Mouse (Mus musculus) inflammation-experienced regulatory T-cells, adult 6 months (primary cell): Measurements from ENCODE around the gene Tubd1. TPM values are rescaled to one million over a fixed set of nuclear protein-coding genes. Genes with fewer than 3 reads are reported as not detected.

Experiments
- ATAC-seq: one replicate; pipeline ENCODE4 v1.8.0; 2017
- polyA plus RNA-seq, 3 experiments: library from polyadenylated mRNA; unstranded; fragments of 100-300 nt; shearing (Covaris generic); gene quantifications; one replicate each; pipeline ENCODE4 v1.2.1; 2017

Tubd1 gene
- polyA plus RNA-seq, 3 experiments from 2014 or later = 4.8 to 8.2 (median 5.6) TPM

- peak; percentile 74 for ATAC-seq
These were observed 23.6 kb downstream of the Tubd1 start for GRCm38 (mm10) chr11:86568425-86568824.

- ATAC-seq = no peak
These were observed 25.5 kb downstream of the Tubd1 start for GRCm38 (mm10) chr11:86570261-86570746.

- ATAC-seq = no peak
These were observed 26.5 kb downstream of the Tubd1 start for GRCm38 (mm10) chr11:86571047-86571855.

- ATAC-seq = no peak
These were observed 27.1 kb downstream of the Tubd1 start for GRCm38 (mm10) chr11:86571871-86572270.

GRCm38 (mm10) chr11:86572623-86573022, 27.8 kb downstream of the Tubd1 start:
- ATAC-seq = no peak

GRCm38 (mm10) chr11:86573646-86574231, 28.9 kb downstream of the Tubd1 start:
- ATAC-seq = peak; percentile 49

GRCm38 (mm10) chr11:86574408-86574807, 29.6 kb downstream of the Tubd1 start:
- ATAC-seq = no peak

GRCm38 (mm10) chr11:86575632-86576378, 31.0 kb downstream of the Tubd1 start:
- ATAC-seq = no peak

- peak; percentile 38 for ATAC-seq
These were observed 32.4 kb downstream of the Tubd1 start for GRCm38 (mm10) chr11:86577231-86577630.

- ATAC-seq = no peak
These were observed 33.5 kb downstream of the Tubd1 start for GRCm38 (mm10) chr11:86578106-86578808.

- ATAC-seq = peak; percentile 31
These were observed 34.3 kb downstream of the Tubd1 start for GRCm38 (mm10) chr11:86578809-86579730.

- no peak for ATAC-seq
These were observed 35.0 kb downstream of the Tubd1 start for GRCm38 (mm10) chr11:86579731-86580318.

- no peak for ATAC-seq
These were observed 35.7 kb downstream of the Tubd1 start for GRCm38 (mm10) chr11:86580319-86581113.

- peak; percentile 52 for ATAC-seq
These were observed 36.5 kb downstream of the Tubd1 start for GRCm38 (mm10) chr11:86581250-86581753.

- no peak for ATAC-seq
These were observed 37.3 kb downstream of the Tubd1 start for GRCm38 (mm10) chr11:86581943-86582542.

- ATAC-seq = no peak
These were observed 37.9 kb downstream of the Tubd1 start for GRCm38 (mm10) chr11:86582543-86583260.

GRCm38 (mm10) chr11:86583313-86583825, 38.6 kb downstream of the Tubd1 start:
- no peak for ATAC-seq
